Mouse (Mus musculus): ENCODE data around the gene Slc35f4. TPM values are rescaled to one million over a fixed set of nuclear protein-coding genes. Genes with fewer than 3 reads are reported as not detected.

Gene Slc35f4
- polyA plus RNA-seq, 1 experiment = 0.09 TPM

DNA sequence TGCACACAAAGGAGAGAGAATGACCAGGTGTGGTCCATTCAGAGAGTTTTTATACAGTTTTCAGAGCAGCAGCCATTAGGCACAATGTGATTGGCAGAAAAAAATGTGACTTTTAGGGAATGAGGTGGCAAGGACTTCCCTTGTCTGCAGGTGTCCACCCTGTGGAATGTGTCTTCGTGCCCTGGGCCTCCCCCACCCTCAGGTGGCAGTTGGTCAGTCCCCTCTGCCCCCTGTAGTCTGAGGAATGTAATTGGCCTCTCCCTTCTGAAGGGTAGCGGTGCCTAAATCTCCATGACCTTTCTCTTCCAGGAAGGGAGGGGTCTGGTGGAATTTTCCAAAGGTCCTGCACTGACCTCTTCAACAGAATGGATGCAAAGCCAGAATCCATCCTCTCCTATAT lies 163.7 kb downstream of the Slc35f4 start:
- WGBS = 59% methylated on average over 2 of the region's 2 CpGs
- DNase-seq (ENCODE audit: low read depth, low spot score) = no peak

DNA sequence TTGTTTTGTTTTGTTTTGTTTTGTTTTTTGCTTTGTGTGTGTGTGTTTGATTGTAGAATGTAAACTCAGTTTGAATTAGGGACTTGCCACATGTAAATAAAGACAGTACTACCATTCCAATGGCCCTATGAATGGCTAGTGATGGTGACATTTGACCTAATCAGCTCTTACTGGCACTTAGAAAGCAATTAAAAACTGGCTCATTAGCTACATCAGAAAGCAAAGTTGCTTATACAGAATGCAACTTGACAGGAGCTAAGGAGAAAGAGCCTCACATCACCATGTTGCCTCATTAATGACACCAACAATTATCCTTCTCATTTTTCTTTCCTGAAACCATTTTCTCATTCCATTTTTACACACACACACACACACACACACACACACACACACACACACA lies 170.3 kb downstream of the Slc35f4 start:
- DNase-seq (ENCODE audit: low read depth, low spot score) = no peak

DNA sequence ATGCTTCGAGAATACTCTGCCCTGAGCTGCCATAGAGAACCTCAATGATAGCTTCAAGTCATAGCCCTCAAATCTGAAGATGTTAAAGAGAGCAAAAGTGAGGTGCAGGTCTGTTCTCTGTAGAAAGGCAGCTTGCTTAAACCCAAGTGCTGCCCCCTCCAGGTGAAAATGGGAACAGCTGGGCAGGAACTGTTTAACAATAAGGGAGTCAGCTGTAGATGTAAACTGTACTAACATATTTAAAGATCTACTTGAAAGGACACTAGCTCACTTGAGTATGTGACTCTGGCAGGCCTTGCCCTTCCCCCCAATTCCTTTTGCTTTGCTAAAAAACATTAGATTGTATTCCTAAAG lies 177.0 kb downstream of the Slc35f4 start:
- WGBS = 65% methylated on average over 1 of the region's 1 CpGs

DNA sequence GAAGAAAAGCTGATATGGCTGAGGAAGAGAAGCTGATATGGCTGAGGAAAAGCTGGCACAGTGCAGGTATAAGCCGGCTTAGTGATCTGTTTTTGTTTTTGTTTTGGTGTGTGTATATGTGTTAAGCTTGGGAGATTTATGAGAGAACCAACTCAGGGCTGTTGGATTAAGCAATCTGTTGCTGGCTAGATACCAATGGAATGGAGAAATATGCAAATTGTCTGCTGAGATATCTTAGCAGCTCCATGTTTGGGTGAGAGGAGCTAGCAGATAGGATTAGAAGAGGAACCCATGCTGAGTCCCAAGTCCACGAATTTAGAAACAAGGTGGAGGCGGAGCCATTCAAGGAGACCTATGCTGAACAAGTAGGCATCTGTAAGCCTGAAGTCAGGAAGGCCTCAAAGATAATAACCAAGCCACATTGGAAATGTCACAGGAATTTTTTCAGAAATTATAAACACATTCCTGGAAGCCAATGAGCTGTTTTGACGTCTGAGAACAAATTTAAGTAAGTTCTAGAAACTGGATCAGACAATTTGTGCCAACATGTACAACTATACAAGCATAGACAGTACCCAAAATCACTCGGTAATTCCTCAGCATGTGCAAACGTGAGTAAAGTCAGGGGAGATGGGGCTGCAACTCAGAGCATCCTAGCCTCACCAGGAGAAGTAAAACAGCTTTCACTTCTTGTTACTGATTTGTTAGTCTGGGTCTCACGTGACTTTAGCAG lies 177.5 kb downstream of the Slc35f4 start:
- 61% methylated on average over 7 of the region's 7 CpGs for WGBS
- DNase-seq (ENCODE audit: low read depth, low spot score) = no peak

More for the DNA sequence above, 177.0 kb downstream of the Slc35f4 start:
- DNase-seq (ENCODE audit: low read depth, low spot score) = peak; percentile 24

DNA sequence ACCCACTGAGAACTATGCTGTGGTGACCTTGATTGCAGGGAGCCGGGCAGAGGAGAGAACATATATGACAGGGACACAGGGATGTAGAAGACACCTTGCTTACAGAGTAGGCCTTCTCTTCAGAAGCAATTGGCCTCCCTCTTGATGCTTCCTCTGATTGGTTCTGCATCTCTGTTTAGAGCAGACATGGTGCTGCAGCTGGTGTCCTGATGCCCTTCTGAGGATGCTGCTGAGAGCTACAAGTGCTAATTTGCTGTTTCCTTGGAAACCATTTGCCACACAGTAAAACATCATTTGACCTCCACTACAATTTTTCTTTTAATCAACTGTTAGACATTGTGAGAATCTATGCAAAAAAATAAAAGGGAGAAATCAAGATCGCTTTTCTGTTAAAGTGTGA lies 180.0 kb downstream of the Slc35f4 start:
- no peak for DNase-seq (ENCODE audit: low read depth, low spot score)
- WGBS = 90% methylated on average over 2 of the region's 2 CpGs

DNA sequence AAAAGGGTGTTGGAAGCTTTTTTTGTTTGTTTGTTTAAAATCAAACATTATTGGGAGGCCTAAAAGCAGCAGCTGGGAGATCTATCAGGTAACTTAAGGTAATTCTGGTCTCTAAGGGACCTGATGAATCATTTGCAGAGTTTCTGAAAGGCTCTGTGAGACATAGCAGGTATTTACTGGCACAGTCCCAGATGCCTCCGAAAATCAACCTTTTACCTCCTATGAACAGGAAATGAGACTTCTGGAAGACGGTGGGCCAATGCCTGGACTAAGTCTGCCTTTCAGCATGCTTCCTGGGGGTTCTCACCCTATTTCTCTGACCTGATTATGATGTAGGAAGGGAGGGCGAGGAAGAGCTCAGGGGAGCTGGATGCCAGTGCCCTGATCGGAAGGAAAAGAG lies 188.8 kb downstream of the Slc35f4 start:
- no peak for DNase-seq (ENCODE audit: low read depth, low spot score)
- 43% methylated on average over 4 of the region's 4 CpGs for WGBS

DNA sequence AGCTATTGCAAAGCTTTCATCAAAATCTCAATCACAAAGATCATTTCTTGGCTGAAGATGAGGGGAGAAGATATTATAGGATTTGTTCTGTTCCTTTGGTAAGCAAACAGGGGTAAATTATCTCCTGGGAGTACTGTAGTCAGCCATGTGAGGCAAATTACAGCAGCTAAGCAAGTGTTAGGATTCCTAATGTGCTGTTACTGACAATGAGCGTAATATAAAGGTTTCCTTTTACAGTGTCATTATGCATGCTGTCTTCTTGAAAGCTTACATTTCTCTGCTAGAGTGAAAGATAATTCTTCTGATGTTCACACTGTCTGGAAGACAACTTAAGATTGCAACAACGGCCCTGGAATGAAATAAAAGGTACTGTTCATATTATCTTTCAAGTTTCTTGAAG lies 192.0 kb downstream of the Slc35f4 start:
- no peak for DNase-seq (ENCODE audit: low read depth, low spot score)
- WGBS = 80% methylated on average over 2 of the region's 2 CpGs

DNA sequence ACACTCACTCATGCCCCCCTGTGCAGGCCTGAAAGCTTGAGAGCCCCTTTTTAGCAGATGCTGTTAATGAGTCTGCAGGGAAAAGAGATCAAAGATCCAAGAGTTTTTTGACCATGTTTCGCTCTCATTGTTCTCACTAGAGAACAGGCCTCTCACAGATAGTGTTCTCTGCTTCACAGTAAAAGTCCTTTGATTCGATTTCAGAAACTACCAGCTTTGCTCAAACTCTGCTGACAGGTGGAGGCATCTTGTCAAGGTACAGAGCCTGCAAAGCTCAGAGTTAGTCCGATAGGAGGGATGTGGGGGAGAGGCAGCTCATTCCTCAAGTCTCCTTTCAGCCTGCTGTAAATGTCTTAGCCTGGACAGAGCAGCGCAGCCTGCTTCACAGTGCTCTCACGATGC lies 209.4 kb downstream of the Slc35f4 start:
- no peak for DNase-seq (ENCODE audit: low read depth, low spot score)

DNA sequence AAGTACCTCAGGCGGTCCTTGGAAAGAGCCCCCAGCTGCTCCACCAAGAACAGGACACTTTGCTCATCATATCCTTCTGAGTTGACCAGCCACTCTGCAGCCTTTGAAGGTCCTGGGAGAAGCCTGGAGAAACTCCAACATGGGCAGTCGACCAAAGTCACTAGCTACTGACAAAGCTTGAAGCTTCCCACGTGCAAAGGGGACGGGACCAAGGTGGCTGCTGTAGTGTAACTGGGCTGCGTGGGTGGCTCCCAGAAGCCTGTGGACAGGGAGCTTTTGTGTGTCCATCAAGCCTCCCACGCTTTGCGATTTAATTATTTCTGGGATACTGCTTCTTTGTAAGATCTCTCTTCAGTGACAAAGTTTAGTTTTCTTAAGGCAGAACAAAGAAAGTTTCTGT lies 211.9 kb downstream of the Slc35f4 start:
- DNase-seq (ENCODE audit: low read depth, low spot score) = no peak
- 73% methylated on average over 7 of the region's 7 CpGs for WGBS

More for the DNA sequence above, 209.4 kb downstream of the Slc35f4 start:
- 54% methylated on average over 5 of the region's 5 CpGs for WGBS

DNA sequence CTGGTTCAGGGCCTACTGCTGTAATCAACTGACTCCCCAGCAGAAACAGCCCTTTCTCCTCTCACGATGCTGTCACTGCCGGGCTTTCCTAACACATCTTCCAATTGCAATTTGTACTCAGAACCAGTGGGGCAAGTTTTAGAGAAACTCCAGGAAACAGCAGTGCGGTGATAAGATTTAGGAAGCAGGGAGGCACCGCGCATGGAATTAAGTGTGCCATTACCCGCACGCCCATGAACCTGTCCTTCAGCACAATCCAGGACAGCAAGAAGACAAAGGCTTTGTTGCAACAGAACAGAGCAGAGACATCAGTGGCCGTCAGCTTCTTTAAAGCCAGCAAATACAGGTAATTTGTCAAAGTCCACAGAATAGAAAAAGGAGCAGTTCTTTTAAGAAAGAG lies 212.5 kb downstream of the Slc35f4 start:
- DNase-seq (ENCODE audit: low read depth, low spot score) = no peak
- WGBS = 44% methylated on average over 8 of the region's 8 CpGs

DNA sequence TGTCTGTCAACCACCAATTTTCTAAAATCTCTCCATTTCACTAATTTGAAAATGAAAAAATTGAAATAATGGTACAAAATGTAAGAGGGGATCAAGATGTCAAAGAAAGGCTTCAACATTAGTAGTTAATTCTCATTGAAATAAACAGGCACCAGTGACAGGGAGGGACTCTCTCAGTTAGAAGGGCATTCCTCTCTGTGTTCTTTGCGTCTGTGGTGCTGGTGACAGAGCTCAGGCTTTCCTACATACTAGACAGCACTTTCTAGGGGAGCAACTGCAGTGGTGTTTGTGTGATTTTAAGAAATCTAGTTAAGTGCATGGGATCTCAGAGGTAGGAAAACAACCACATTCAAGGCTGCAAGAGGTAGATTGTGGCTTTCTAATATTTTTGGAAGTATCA lies 214.3 kb downstream of the Slc35f4 start:
- no peak for DNase-seq (ENCODE audit: low read depth, low spot score)
- WGBS = 85% methylated on average over 1 of the region's 1 CpGs

DNA sequence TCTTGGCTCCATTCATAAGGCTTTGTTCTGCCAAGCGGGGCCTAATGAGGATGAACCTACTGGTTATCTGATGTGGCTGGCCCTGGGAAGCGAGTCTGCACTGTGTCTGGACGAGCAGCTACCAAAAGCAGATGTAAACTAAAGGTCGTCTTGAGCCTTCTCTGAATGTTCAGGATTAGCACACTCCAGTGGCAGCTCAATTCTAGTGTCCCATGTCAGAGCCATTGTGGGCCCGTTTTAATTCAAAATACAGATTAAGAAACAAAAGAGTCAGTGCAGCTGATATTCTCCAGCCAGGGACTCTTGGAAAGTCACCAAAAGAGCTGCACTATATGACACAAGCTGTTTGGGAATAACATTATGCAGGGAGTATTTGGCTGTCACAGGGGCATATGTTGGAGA lies 214.8 kb downstream of the Slc35f4 start:
- WGBS = 68% methylated on average over 5 of the region's 5 CpGs
- no peak for DNase-seq (ENCODE audit: low read depth, low spot score)

DNA sequence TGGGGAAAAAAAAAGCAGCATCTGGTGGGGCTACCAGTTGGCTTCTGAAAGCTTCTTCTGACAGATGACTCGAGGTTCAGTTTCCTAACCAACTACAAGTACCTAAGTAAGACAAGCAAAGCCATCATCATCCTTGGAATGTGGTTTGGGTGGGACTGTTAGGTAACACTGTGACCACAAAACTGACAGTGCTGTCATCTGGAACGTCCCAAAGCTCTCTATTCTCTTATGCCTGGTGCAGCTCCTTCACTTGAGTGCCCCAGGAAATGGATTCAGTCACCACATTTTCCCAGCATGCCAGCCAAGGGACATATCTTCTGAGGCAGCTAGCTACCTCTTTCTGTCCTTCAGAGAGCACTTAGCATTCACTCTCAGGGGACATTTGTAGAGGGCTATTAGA lies 216.2 kb downstream of the Slc35f4 start:
- WGBS = 67% methylated on average over 2 of the region's 2 CpGs
- DNase-seq (ENCODE audit: low read depth, low spot score) = no peak

DNA sequence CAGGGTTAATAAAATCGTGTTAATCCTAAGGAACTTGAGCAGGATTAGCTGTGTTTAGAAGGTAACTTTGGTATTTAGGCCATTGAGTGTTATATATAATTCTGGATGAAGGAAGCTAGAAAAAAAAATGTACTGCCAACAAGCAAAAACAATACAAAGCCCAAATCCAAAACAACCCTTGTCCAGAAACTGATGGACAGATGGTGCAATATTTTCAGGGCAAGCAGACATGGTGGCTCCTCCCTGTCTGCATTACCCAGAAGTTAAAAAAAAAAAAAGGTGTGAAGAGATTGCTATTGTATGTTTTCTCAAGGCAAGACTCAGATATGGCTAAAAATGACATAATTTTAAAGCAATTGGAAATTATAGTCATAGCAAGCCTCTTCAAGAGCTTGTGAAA lies 217.3 kb downstream of the Slc35f4 start:
- no peak for DNase-seq (ENCODE audit: low read depth, low spot score)
- 64% methylated on average over 1 of the region's 1 CpGs for WGBS

DNA sequence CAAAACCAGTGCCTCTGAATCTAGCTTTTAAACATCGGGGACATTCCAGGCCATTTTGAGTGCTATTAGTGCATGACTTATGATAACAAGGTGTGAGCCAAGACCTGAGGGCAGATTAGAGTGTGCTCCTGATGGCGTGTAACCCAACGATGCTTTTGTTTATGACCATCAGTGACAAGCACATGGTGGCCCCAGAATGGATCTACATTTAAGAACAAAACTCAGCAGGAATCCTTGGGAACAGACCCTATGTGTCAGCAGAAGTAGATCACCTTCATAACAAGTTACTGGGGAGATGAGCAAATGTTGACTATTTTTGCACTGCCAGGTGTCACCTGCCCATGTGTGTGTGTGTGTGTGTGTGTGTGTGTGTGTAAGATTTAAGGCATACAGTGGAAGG lies 218.0 kb downstream of the Slc35f4 start:
- no peak for DNase-seq (ENCODE audit: low read depth, low spot score)
- 83% methylated on average over 3 of the region's 3 CpGs for WGBS

DNA sequence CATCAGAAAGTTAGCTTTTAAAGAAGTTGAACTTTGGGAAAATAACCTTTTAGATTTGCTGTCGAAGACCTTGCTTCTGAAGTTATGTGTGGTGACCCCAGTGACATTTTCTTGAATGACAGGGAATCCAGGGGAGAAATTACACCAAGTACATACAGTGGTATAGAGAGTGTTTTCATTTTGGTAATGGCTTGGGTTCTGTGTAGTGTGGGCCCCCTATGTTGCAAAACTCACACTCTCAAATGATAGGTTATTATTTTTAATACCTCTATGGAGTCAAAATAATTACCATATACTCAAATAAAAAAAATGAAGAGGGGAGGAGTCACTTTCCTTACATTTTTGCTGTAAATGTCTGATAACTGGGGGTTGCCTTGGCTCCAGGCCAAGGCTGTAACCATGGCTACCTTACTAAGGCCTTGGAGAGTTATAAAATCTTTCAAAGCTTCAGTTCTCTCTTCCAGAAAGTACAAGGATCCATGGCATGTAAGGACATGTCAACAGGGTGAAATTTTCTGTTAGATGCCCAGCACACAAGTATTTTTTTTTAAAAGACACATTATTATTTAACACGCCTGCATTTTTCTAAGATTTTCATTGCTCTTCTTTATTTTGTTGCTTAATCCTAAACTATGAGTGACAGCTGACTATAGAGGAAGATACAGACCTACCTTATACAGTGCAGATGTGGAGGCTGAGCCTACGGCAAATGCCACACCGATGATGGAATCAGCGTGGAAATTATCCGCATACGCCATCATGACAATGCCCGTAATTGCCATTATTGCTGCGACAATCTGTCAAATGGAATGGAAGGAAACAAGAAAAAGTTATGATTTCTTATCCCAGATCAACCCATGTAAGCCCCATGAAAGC lies 220.1 kb downstream of the Slc35f4 start:
- 93% methylated on average over 9 of the region's 9 CpGs for WGBS
- no peak for DNase-seq (ENCODE audit: low read depth, low spot score)

DNA sequence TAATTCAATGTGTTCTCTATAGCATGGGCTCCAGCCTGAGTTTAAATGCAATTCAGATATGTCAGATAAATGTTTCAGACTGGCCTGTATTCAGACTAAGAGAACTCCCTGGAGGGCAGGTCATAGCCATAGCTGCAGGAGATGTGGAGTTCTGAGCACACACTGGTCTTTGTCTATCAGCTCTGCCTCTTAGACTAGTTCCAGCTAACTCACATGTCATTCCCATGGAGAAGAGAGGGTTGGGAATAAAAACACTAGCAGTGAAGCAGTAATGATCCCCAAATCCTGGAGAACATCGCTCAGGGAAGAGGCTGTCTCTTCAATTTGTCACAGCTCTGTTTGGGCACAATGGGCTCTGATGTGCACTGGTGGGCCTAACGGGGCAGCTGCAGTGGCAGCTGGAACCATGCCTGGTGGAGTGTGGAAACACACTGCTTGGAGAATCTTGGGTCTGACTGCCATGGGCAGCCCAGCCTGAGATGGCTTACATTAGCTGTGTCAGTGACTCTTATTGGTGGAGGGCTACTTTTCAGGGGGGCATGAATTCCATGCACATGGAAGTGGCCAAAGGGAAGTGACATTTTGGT lies 223.5 kb downstream of the Slc35f4 start:
- 82% methylated on average over 2 of the region's 2 CpGs for WGBS
- DNase-seq (ENCODE audit: low read depth, low spot score) = no peak

DNA sequence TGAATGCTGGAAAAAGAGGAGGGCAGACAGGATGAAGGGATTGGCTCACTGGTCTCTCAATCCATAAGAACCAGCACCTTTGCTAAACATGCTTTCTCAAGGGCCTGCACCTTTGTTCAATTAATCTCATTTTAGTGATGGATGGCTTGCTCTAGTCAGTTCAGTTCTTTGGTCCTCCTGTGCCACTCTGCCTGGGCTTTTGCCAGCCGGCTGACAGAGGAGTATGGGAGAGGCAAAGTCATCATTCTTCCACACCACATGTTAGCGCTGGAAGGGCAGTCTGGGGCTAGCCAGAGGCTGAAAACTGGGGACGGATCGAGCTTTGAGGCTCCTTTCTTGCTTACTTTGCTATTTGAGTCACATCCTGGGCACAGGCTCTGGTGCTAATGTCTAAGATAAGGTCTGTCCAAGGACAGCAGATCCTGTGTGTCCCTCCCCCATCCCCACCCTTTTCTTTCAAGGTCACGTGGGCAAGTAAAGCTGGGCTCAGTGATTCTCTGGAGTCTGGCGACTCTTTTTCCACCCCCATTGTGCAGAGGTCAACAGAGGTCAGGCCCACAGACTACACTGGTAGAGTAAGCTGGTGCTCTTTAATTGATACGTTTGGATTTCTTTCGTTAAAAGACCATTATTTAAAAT lies 224.7 kb downstream of the Slc35f4 start:
- DNase-seq (ENCODE audit: low read depth, low spot score) = no peak
- WGBS = 61% methylated on average over 8 of the region's 8 CpGs

DNA sequence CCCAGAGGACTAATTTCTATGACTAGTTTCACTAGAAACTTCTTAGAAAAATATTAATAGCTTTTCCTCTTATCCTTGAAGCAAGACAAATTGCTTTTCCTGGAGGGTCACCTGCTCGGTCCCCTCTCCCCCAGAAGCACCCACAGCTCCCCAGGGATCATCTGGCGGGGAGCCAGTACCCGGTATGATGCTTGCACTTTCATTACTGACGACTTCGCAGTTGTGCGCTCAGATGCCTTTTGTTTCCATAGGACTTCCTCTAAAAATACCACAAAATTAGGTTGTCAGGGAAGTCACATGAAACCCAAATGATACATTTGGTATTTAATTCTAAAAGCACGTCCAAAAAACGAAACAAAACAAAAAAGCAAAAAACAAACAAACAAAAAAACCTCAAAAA lies 225.5 kb downstream of the Slc35f4 start:
- DNase-seq (ENCODE audit: low read depth, low spot score) = no peak
- 60% methylated on average over 8 of the region's 8 CpGs for WGBS

DNA sequence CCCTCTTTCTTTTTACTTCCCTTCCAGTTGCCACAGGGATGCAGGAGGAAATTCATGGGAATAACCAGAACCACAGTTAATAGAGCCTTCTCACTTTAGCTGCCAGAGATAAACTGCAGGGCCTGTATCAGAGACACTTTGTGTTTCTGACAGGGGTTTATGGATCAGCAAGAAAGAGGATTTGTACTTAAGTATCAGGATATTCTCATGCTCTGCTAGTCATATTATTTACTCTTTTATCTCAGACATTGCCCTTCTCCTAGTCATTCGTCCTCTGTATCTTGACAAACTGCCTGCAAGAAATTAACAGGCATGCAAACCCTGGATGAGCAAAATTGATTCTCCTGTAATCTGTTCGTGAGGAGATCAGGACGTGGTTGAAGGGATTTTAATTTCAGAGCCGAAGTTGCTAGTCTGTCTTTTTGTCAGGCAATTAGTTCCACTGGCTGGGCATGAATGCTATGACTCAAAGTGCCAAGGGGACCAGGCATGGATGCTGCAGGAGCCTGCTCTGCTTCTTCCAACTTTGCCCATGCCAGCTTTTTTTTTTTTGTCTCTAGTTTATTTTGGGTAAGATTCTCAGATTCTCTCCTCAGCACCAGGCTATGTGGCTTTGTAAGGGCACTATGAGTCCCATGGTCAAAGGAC lies 231.9 kb downstream of the Slc35f4 start:
- DNase-seq (ENCODE audit: low read depth, low spot score) = no peak
- WGBS = 68% methylated on average over 4 of the region's 4 CpGs
